Mouse (Mus musculus) limb, embryonic 11.5 days (tissue): ENCODE data around the gene Pip5k1c. TPM values are rescaled to one million over a fixed set of nuclear protein-coding genes. Genes with fewer than 3 reads are reported as not detected.

Experiments
- ATAC-seq: fragments of 200-750 bp; cut with Nextera tagmentation; 2 replicates; pipeline ENCODE4 v1.8.0; 2017; ENCODE audit warnings: low read depth; ENCODE audit not compliant: insufficient number of reproducible peaks, low FRiP score, low TSS enrichment
- DNase-seq: peaks from one replicate; pipeline ENCODE4 v3.0.0-alpha.2; 2015; ENCODE audit warnings: low spot score
- H3K27ac ChIP-seq: fragments of 300-500 bp; sonication (generic); replicated peaks from 2 replicates; pipeline ENCODE4 v1.5.1; 2014; ENCODE audit warnings: low read depth, mild to moderate bottlenecking, low read length
- H3K27me3 ChIP-seq: fragments of 300-500 bp; sonication (generic); 2 replicates; pipeline ENCODE4 v1.6.1; 2014; ENCODE audit warnings: mild to moderate bottlenecking, low read length, mixed read lengths; ENCODE audit not compliant: control insufficient read depth, insufficient read depth
- H3K36me3 ChIP-seq: fragments of 300-500 bp; sonication (generic); 2 replicates; pipeline ENCODE4 v1.6.1; 2014; ENCODE audit warnings: mild to moderate bottlenecking, low read length, moderate library complexity, mixed read lengths; ENCODE audit not compliant: control insufficient read depth, insufficient read depth
- H3K4me1 ChIP-seq: fragments of 300-500 bp; sonication (generic); 2 replicates; pipeline ENCODE4 v1.6.1; 2014; ENCODE audit warnings: low read length, mixed read lengths; ENCODE audit not compliant: control insufficient read depth, insufficient read depth
- H3K4me2 ChIP-seq: fragments of 300-500 bp; sonication (generic); 2 replicates; pipeline ENCODE4 v1.6.1; 2014; ENCODE audit warnings: low read depth, mild to moderate bottlenecking, moderate library complexity; ENCODE audit not compliant: severe bottlenecking
- H3K4me3 ChIP-seq: fragments of 300-500 bp; sonication (generic); 2 replicates; pipeline ENCODE4 v1.5.1; 2014; ENCODE audit warnings: low read depth, low read length
- H3K9ac ChIP-seq: fragments of 300-500 bp; sonication (generic); 2 replicates; pipeline ENCODE4 v1.6.1; 2014; ENCODE audit warnings: mild to moderate bottlenecking, low read length
- H3K9me3 ChIP-seq: fragments of 300-500 bp; sonication (generic); 2 replicates; pipeline ENCODE4 v1.6.1; 2016; ENCODE audit warnings: low read length; ENCODE audit not compliant: control insufficient read depth
- WGBS: fragments of 180-500 bp; shearing (Covaris S2); extraction: QIAGEN DNeasy Blood & Tissue Kit; methylation state at CpG from one replicate; pipeline ENCODE4 v1.1.7; 2014; 5-methylcytosine and 5-hydroxymethylcytosine counted together
- polyA plus RNA-seq: library from polyadenylated mRNA; unstranded; fragments of >200 nt; fragmentation: Nextera tagmentation; extraction: Ambion mirVana; gene quantifications from 2 replicates; pipeline ENCODE4 v1.2.1, GENCODE M21; 2014

The Pip5k1c gene
- polyA plus RNA-seq, 1 experiment from 2014 or later = 49.0 TPM

DNA sequence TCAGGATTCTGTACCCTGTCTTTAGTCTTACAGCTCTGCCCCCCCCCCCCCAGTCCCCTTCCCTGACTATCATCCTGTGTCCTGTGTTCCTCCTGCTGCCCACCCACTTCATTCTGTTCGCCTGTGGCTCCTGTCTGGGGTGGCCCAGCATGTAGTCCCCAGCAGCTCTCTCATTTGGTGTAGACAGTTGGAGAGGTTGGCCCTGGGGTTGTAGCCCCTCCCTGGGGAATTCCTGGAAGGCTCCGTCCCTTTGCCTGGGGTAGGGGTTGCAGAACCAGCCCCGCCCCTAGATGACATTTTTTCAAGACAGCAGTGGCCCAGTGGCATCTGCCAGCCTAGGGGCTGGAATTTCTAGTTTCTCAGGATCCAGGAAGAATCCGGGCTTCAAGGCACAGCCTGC, 65.4 kb downstream of the Pip5k1c start:
- Histone ChIP-seq H3K4me1 (peaks cover 13% of the 10 kb centered on the region; the same call in 1 of the 2 replicates), H3K4me2 (peak overlapping the region; percentile 99), H3K9ac (peak overlapping the region; percentile 75), H3K4me3 (peak overlapping the region; percentile 77), H3K27me3 (peaks cover 7% of the 10 kb centered on the region), H3K27ac (no peak overlapping the region), H3K9me3 (no peaks in the 10 kb centered on the region), H3K36me3 (peaks cover 2% of the 10 kb centered on the region; the same call in 1 of the 2 replicates)
- WGBS = 29% methylated on average over 4 of the region's 4 CpGs
- DNase-seq (no peak), ATAC-seq (no peak)

DNA sequence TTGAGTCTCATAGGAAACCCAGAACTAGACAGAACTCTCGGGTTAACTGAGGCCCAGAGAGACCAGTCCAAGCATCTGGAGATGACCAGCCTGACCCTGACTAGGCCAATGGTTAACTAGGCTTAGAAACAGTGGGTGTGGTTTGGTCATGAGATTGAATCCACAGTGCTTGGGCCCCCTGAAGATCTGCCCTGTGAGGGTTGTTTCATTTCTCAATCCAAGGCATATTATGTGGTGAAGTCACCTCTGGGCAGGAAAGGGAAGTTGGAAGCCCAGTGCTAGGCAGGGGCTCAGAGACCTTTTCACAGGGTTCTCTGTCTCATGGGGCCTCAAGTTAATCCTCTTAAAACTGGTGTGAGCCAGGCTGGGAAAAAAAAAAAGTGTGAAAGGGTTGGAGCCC, 66.1 kb downstream of the Pip5k1c start:
- no peak for ATAC-seq
- peaks cover 14% of the 10 kb centered on the region for H3K27me3 ChIP-seq
- H3K9me3 ChIP-seq = no peaks in the 10 kb centered on the region
- H3K4me3 ChIP-seq = 0 out of 2 replicates have a peak overlapping the region, but pooled peaks have one; percentile 77
- H3K27ac ChIP-seq = no peak overlapping the region
- no peak overlapping the region for H3K9ac ChIP-seq
- H3K36me3 ChIP-seq = peaks cover 2% of the 10 kb centered on the region; the same call in 1 of the 2 replicates
- peaks cover 18% of the 10 kb centered on the region for H3K4me1 ChIP-seq
- no peak for DNase-seq
- 67% methylated on average over 1 of the region's 1 CpGs for WGBS
- no peak overlapping the region for H3K4me2 ChIP-seq

DNA sequence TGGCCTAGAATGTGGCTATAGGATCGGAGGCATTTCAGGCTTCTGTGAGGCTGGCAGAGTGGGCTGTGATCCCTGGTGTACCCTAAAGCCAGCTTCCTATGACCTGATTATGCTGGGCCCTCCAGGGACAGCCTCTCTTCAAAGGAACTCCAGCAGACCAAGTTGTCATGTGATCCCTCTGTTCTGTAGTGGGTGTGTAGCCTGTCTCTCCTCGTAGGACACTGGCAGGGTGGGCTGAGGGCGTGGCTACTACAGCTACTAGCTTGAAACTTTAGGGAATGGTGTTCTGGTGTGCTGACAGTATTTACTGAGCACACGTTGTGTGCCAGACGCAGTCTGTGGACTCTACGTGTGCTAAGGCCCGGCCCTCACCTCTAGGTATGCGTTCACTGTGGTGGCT, 68.0 kb downstream of the Pip5k1c start:
- no peak overlapping the region for H3K4me3 ChIP-seq
- no peaks in the 10 kb centered on the region for H3K9me3 ChIP-seq
- peaks cover 2% of the 10 kb centered on the region; the same call in 1 of the 2 replicates for H3K36me3 ChIP-seq
- DNase-seq = no peak
- 63% methylated on average over 8 of the region's 8 CpGs for WGBS
- no peak overlapping the region for H3K27ac ChIP-seq
- peaks cover 30% of the 10 kb centered on the region for H3K4me1 ChIP-seq
- 0 out of 2 replicates have a peak overlapping the region, but pooled peaks have one; percentile 0 for H3K9ac ChIP-seq
- no peak overlapping the region for H3K4me2 ChIP-seq
- ATAC-seq = no peak
- peaks cover 27% of the 10 kb centered on the region for H3K27me3 ChIP-seq

DNA sequence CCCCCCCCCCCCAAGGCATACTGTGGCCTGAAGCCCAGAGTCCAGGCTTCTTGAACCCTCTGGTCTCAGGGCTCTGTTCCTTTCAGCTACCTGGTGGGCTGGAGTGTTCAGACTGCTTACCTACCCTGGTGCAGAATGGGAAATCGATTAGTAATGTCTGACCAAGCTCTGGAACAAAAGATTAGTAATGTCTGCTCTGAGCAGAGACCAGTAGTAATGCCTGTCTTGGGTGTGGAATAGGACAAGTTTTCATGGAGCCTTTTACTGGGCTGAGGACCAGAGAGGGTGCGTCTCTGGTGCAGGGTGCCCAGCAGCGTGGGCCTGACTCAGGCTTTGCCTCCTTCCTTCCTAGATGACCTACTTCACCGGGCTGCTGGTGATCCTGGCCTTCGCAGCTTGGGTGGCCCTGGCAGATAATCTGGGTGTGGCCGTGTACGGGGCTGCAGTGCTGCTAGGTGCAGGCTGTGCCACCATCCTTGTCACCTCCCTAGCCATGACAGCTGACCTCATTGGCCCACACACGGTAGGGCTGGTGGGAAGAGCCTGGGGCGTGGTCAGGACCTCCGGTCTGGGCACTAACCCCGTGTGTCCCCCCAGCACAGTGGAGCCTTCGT, 69.7 kb downstream of the Pip5k1c start:
- DNase-seq = no peak
- no peak overlapping the region for H3K4me2 ChIP-seq
- H3K27ac ChIP-seq = no peak overlapping the region
- H3K27me3 ChIP-seq = peaks cover 27% of the 10 kb centered on the region
- H3K9ac ChIP-seq = no peak overlapping the region
- ATAC-seq = no peak
- peaks cover 9% of the 10 kb centered on the region for H3K36me3 ChIP-seq
- H3K9me3 ChIP-seq = no peaks in the 10 kb centered on the region
- H3K4me1 ChIP-seq = peaks cover 26% of the 10 kb centered on the region
- no peak overlapping the region for H3K4me3 ChIP-seq
- WGBS = 74% methylated on average over 12 of the region's 12 CpGs

DNA sequence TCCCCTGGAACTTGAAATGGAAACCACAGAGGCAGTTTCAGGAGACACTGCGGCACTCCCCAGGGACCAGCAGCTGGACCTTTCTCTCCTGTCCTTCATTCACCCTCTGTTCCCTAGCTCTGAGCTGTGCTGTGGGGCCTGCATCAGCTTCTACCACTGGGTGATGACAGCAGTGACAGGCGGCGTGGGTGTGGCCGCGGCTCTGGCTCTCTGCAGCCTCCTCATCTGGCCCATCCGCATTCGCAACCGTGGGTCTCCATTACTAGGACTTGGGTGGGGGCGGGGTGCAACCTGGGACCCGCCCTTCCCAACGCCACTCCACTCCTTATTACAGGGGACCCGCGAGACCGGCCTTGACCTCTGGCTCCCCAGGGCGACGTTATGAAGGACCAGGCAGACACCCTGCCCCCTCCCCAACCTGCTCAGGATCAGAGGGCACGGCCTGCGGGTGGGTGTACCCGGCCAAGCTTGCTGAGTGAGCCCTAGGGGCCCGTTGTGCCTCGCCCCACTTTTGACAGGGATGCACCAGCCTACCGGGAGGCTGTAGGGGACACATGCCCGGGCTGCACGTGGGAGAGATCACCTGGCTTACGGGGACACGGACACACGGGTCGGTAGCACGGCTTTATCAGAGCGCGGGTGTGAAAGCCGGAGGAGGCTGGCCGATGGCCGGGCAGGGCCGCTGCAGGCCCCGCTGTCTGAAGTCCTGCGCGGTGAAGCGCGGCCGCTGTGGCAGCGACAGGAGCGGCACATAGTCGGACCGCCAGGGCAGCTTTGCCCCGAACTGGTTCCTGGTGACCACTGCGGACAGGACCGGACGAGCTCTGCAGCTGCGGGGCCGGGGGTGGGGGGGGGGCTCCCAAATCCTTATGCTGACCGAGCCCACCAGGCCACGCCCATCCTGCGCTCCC, 70.9 kb downstream of the Pip5k1c start:
- Histone ChIP-seq H3K4me2 (peak overlapping the region; percentile 54), H3K9me3 (no peaks in the 10 kb centered on the region), H3K9ac (no peak overlapping the region; the same call in 1 of the 2 replicates), H3K4me3 (peak overlapping the region; percentile 28), H3K27me3 (peaks cover 27% of the 10 kb centered on the region), H3K36me3 (peaks cover 19% of the 10 kb centered on the region), H3K4me1 (peaks cover 17% of the 10 kb centered on the region), H3K27ac (no peak overlapping the region)
- DNase-seq (no peak), ATAC-seq (0 out of 2 replicates have a peak, but pooled peaks have one; percentile 0)
- WGBS = 7% methylated on average over 54 of the region's 54 CpGs

DNA sequence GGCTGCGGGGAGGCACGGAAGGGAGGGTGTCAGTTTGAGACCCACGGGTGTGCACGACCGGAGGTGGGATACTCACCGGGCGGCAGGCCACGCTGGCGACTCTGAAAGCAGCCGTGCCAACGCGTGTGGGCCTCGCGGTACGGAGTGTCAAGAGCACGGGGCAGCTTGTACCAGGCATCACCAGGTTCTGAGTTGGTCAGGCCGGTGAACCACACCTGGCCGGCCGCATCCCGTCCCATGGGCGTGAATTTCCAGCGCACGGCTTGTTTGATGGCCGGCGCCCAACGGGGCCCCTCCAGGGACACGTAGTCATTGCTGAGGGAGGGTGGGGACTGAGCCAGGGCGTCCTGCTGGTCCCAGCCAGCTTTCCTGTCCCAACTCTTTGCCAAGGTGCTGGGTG, 71.9 kb downstream of the Pip5k1c start:
- Histone ChIP-seq H3K4me3 (peak overlapping the region; percentile 28), H3K36me3 (peaks cover 25% of the 10 kb centered on the region), H3K4me1 (peaks cover 17% of the 10 kb centered on the region), H3K9me3 (no peaks in the 10 kb centered on the region), H3K9ac (0 out of 2 replicates have a peak overlapping the region, but pooled peaks have one; percentile 4), H3K4me2 (peak overlapping the region; percentile 54), H3K27ac (no peak overlapping the region), H3K27me3 (peaks cover 27% of the 10 kb centered on the region)
- peak; percentile 11; the same call in 1 of the 2 replicates for ATAC-seq
- DNase-seq = peak; percentile 54
- WGBS = 11% methylated on average over 28 of the region's 28 CpGs

DNA sequence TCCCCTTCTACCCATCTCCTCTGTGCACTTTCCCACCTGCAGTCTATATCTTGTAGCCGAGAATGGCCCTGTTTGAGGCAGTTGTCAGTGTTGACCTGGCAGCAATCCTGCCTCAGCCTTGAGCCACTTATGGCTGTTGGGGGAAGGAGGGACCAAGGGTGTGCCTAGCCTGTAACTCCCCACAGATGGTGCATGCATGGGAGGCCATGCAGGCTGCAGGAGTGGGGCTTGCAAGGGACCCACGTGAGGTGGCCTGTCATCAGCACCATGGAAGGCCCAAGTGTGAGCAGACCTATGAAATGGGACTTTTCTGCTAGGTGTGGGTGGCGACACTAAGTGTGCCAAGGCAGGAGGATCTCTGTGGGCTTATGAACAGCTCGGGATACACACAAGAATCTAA, 72.3 kb downstream of the Pip5k1c start:
- H3K9ac ChIP-seq = no peak overlapping the region
- H3K4me3 ChIP-seq = peak overlapping the region; percentile 28; the same call in 1 of the 2 replicates
- whole genome bisulfite sequencing = 35% methylated on average over 4 of the region's 4 CpGs
- peaks cover 17% of the 10 kb centered on the region for H3K4me1 ChIP-seq
- H3K27ac ChIP-seq = no peak overlapping the region
- peaks cover 28% of the 10 kb centered on the region for H3K36me3 ChIP-seq
- DNase-seq = peak; percentile 50
- H3K9me3 ChIP-seq = no peaks in the 10 kb centered on the region
- peaks cover 27% of the 10 kb centered on the region for H3K27me3 ChIP-seq
- peak; percentile 19; the same call in 1 of the 2 replicates for ATAC-seq
- peak overlapping the region; percentile 54; the same call in 1 of the 2 replicates for H3K4me2 ChIP-seq
